Mouse (Mus musculus): ENCODE data around the gene Enah. TPM values are rescaled to one million over a fixed set of nuclear protein-coding genes. Genes with fewer than 3 reads are reported as not detected.

Gene Enah
- polyA plus RNA-seq, 1 experiment from 2014 or later, result 24.4 TPM

DNA sequence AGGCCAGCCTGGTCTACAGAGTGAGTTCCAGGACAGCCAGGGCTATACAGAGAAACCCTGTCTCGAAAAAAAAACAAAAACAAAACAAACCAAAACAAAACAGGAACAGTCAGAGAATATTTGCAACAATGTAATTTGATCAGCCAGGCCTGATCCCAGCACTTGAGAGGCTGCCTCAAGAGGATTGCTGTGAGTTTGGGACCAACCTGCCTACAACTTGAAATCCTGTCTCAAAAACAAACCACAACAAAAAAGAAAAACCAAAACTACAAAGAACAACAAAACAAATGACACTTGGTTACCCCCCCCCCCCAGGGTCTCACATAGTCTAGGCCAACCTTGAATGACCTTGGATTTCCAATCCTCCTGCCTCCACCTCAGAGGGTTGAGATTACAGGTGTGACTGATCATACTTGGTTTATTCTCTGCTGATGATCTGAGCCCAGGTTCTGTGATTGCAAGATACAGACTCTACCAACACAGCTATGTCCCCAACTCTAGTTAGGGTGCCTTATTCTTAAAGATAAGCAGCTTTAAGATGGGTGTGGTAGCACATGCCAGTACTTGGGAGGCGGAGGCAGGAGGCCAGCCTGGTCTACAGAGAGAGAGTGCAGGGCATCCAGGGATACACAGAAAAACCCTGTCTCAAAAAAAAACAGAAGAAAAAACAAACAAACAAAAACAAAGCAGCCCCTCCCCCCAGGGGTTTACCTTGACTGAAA is 158.4 kb downstream of the Enah start:
- DNase-seq (ENCODE audit: low spot score), result no peak
- no peak overlapping the region for H3K4me3 ChIP-seq
- peaks cover 3% of the 10 kb centered on the region; the same call in 1 of the 2 replicates for H3K27me3 ChIP-seq (ENCODE audit: insufficient read depth, poor library complexity, severe bottlenecking)
- peaks cover 28% of the 10 kb centered on the region for H3K4me1 ChIP-seq (replicated peaks)
- H3K9me3 ChIP-seq, result no peaks in the 10 kb centered on the region
- H3K27ac ChIP-seq, result no peak overlapping the region
- no peaks in the 10 kb centered on the region for H3K36me3 ChIP-seq
- WGBS, result 71% methylated on average over 2 of the region's 2 CpGs

GRCm38 (mm10) chr1:181860659-181861058 is 159.1 kb downstream of the Enah start:
- Histone ChIP-seq H3K9me3 (no peaks in the 10 kb centered on the region), H3K4me1 (replicated peaks) (peaks cover 28% of the 10 kb centered on the region), H3K27ac (no peak overlapping the region), H3K36me3 (no peaks in the 10 kb centered on the region), H3K27me3 (ENCODE audit: insufficient read depth, poor library complexity, severe bottlenecking) (peaks cover 3% of the 10 kb centered on the region; the same call in 1 of the 2 replicates), H3K4me3 (no peak overlapping the region)
- WGBS, result 34% methylated on average over 5 of the region's 5 CpGs
- peak; percentile 55 for DNase-seq (ENCODE audit: low spot score)

GRCm38 (mm10) chr1:181856329-181856728 is 163.5 kb downstream of the Enah start:
- no peak for DNase-seq (ENCODE audit: low spot score)
- H3K4me1 ChIP-seq (replicated peaks), result peaks cover 18% of the 10 kb centered on the region
- WGBS, result 82% methylated on average over 2 of the region's 2 CpGs
- no peaks in the 10 kb centered on the region for H3K36me3 ChIP-seq
- H3K27me3 ChIP-seq (ENCODE audit: insufficient read depth, poor library complexity, severe bottlenecking), result peaks cover 5% of the 10 kb centered on the region; the same call in 1 of the 2 replicates
- H3K4me3 ChIP-seq, result no peak overlapping the region
- no peaks in the 10 kb centered on the region for H3K9me3 ChIP-seq
- no peak overlapping the region for H3K27ac ChIP-seq

DNA sequence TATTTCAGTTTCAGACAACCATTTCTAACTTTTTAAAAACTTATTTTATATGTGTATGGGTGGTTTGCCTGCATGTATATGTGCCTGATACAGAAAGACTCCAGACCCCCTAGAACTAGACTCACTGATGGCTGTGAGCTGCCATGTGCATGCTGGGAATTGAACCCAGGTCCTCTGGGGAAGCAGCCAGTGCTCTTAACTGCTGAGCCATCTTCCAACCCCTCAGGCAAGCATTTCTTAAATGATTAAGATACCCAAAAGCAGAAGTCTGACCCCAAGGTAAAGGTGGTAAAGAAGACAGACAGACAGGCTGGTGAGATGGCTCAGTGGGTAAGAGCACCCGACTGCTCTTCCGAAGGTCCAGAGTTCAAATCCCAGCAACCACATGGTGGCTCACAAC is 165.0 kb downstream of the Enah start:
- 87% methylated on average over 2 of the region's 2 CpGs for WGBS

DNA sequence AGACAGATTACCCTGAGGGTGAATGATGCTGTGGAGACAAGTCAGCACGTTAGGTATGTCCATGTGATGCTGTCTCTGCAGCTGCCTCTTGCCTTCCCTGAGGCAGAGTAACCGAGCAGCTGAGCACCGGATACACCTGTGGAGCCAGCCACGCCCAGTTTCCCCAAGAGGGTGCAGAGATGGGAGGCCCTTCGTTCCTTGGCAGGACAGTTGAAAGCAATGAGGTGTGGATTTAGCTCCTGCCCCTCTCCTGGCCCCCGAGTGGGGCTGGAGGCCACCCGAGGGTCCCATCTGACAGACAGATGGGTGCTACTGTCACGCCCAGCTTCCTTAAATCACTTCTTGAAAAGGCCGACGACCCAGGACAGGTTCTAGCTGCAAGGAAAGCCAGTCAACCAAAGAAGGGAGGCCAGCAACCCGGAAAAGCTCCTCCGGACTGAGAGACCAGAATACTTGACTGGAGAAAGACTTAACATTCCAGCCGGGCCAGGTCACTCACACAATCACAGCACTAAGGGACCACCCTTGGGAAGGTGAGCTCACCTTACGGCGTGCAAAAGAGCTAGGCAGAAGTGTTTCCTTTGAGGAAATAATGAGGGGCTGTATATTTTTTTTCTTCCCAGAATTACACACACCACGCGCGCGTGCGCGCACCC is 166.6 kb downstream of the Enah start:
- H3K4me3 ChIP-seq, result peak overlapping the region; percentile 29; the same call in 1 of the 2 replicates
- no peaks in the 10 kb centered on the region for H3K9me3 ChIP-seq
- peaks cover 13% of the 10 kb centered on the region for H3K4me1 ChIP-seq (replicated peaks)
- DNase-seq (ENCODE audit: low spot score), result no peak
- H3K36me3 ChIP-seq, result no peaks in the 10 kb centered on the region
- H3K27ac ChIP-seq, result no peak overlapping the region; the same call in 1 of the 2 replicates
- peaks cover 5% of the 10 kb centered on the region; the same call in 1 of the 2 replicates for H3K27me3 ChIP-seq (ENCODE audit: insufficient read depth, poor library complexity, severe bottlenecking)
- WGBS, result 13% methylated on average over 21 of the region's 21 CpGs

More for the DNA sequence above, 165.0 kb downstream of the Enah start:
- Histone ChIP-seq H3K4me3 (no peak overlapping the region), H3K9me3 (no peaks in the 10 kb centered on the region), H3K27me3 (ENCODE audit: insufficient read depth, poor library complexity, severe bottlenecking) (peaks cover 5% of the 10 kb centered on the region; the same call in 1 of the 2 replicates), H3K36me3 (no peaks in the 10 kb centered on the region), H3K27ac (no peak overlapping the region), H3K4me1 (replicated peaks) (peaks cover 13% of the 10 kb centered on the region)
- no peak for DNase-seq (ENCODE audit: low spot score)

- WGBS, result 47% methylated on average over 13 of the region's 13 CpGs
- Histone ChIP-seq H3K4me3 (peak overlapping the region; percentile 29; the same call in 1 of the 2 replicates), H3K27me3 (ENCODE audit: insufficient read depth, poor library complexity, severe bottlenecking) (peaks cover 5% of the 10 kb centered on the region; the same call in 1 of the 2 replicates), H3K36me3 (no peaks in the 10 kb centered on the region), H3K4me1 (replicated peaks) (peaks cover 13% of the 10 kb centered on the region), H3K27ac (no peak overlapping the region), H3K9me3 (no peaks in the 10 kb centered on the region)
- DNase-seq (ENCODE audit: low spot score), result no peak
These were observed 167.3 kb downstream of the Enah start for GRCm38 (mm10) chr1:181852466-181852865.

GRCm38 (mm10) chr1:181851521-181852310 is 168.1 kb downstream of the Enah start:
- Histone ChIP-seq H3K27ac (no peak overlapping the region), H3K4me3 (no peak overlapping the region), H3K9me3 (no peaks in the 10 kb centered on the region), H3K4me1 (replicated peaks) (peaks cover 13% of the 10 kb centered on the region), H3K27me3 (ENCODE audit: insufficient read depth, poor library complexity, severe bottlenecking) (peaks cover 5% of the 10 kb centered on the region; the same call in 1 of the 2 replicates), H3K36me3 (no peaks in the 10 kb centered on the region)
- DNase-seq (ENCODE audit: low spot score), result no peak
- 89% methylated on average over 12 of the region's 12 CpGs for WGBS

GRCm38 (mm10) chr1:181850441-181850840 is 169.3 kb downstream of the Enah start:
- 78% methylated on average over 4 of the region's 4 CpGs for WGBS
- H3K27me3 ChIP-seq (ENCODE audit: insufficient read depth, poor library complexity, severe bottlenecking), result peaks cover 5% of the 10 kb centered on the region; the same call in 1 of the 2 replicates
- no peaks in the 10 kb centered on the region for H3K9me3 ChIP-seq
- DNase-seq (ENCODE audit: low spot score), result no peak
- H3K27ac ChIP-seq, result no peak overlapping the region
- H3K36me3 ChIP-seq, result no peaks in the 10 kb centered on the region
- H3K4me1 ChIP-seq (replicated peaks), result peaks cover 13% of the 10 kb centered on the region
- no peak overlapping the region for H3K4me3 ChIP-seq

DNA sequence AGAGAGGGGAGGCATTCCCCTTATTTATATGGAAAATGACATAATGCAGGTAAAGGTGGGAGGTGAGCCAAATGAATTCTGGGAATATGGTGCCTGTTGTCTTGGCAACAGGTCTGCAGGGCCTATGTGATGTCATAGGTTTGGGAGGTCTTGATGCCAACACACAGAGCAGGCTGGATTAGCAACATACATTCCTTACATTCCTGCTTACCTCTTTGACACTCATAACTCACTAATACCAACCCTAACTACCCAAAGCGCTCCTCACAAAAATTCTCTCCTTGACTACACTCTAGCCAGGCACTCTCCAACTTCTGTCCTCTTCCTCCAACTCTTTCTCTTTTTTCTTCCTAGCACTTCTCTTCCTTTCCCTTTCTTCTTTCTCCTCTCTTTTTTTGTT is 171.6 kb downstream of the Enah start:
- no peak overlapping the region for H3K27ac ChIP-seq
- H3K4me3 ChIP-seq, result no peak overlapping the region
- 85% methylated on average over 1 of the region's 1 CpGs for WGBS
- no peak for DNase-seq (ENCODE audit: low spot score)
- H3K36me3 ChIP-seq, result no peaks in the 10 kb centered on the region
- peaks cover 11% of the 10 kb centered on the region for H3K4me1 ChIP-seq (replicated peaks)
- H3K9me3 ChIP-seq, result no peaks in the 10 kb centered on the region
- H3K27me3 ChIP-seq (ENCODE audit: insufficient read depth, poor library complexity, severe bottlenecking), result peaks cover 13% of the 10 kb centered on the region

DNA sequence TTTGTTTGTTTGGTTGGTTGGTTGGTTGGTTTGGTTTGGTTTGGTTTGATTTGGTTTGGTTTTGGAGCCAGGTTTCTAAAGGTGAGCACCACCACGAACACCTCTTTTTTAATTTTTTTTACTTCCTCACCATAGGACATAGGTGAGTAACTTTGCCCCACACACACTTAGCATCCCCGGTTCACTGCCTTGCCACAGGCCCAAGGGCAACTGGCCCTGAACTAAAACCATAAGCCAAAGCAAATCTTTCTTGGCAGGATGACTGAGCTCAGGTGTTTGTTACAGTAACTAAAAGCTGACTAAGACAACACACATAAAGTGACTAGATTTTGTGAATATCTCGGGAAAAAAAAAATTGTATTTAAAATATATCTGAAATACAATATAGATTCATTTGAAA is 172.4 kb downstream of the Enah start:
- WGBS, result 93% methylated on average over 3 of the region's 3 CpGs
- DNase-seq (ENCODE audit: low spot score), result no peak
- H3K9me3 ChIP-seq, result no peaks in the 10 kb centered on the region
- no peaks in the 10 kb centered on the region for H3K36me3 ChIP-seq
- H3K4me1 ChIP-seq (replicated peaks), result peaks cover 7% of the 10 kb centered on the region
- H3K27me3 ChIP-seq (ENCODE audit: insufficient read depth, poor library complexity, severe bottlenecking), result peaks cover 9% of the 10 kb centered on the region
- H3K4me3 ChIP-seq, result no peak overlapping the region
- H3K27ac ChIP-seq, result no peak overlapping the region

All from hindbrain, embryonic 10.5 days (tissue).